Mouse (Mus musculus): Measurements from ENCODE around the gene Srp68.

The Srp68 gene

DNA sequence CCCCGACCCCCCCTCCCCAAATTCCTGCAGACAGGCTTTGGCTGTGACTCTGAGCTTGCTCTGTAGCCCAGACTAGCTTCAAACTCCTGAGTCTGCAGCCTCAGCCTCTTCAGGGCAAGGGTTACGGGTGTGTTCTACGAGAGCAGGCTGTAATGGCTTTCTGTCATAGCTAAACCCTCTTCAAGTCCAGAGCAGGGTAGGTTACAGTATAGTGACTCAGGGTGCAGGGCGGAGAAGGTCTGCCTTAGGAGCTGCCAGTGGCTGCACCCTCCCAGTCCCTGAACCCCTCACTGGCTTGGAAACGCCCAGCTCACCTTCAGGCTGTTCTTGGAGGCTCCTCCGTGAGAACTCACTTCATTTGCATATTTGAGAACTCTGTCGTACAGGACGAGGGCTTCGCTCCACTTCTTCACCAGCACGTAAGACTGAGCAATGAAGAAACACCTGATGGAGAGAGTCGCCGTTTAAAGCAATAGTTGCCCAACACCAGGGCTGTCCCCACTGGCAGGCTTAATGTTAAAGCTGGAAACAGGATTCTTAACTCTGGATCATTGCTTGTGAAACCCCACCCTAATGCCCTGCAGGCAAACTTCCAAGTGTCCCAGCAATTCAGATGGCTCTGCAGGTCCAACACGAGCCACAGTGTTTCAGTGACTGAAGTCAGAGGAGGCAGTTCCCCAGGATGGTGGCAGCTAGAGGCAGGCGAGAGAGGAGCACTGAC is 26.4 kb downstream of the Srp68 start:
- no peak for DNase-seq (ENCODE audit: low spot score)

DNA sequence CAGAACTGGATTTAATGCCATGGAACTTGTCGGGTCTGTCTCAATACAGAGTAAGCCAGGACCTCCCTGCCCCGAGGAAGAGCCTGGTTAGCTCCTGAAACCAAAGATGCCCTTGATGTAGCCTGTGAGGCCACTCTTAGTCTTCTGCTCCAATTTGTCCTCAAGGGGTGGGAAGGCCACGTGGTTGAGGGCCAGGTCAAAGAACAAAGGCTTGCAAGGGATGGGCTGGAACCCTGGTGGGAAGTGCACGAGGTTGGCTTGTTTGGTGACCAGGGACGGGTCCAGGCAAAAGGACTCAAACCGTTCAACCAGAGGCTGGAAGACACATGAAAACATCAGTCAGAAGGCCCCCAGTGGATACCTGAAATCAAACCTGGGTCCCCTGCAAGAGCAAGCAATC is 28.4 kb downstream of the Srp68 start:
- DNase-seq (ENCODE audit: low spot score): no peak

DNA sequence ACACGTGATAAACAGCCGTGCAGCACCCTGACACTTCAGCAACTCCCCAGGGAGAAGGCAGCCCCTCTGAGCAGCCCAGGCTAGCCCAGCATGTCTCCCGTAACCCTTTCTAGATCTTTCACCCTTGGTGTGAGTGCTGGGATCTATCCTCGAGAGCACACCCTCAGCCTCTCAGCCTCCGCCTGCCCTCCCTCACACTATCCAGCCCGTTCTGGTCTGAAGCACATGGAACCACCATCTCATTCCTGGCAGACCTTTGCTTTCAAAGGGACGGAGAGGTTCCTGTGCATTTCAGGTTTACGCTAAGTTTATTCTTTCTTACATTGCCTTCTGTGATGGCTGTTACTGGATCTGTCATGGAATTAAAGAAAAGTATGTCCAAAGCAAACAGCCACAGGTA is 29.4 kb downstream of the Srp68 start:
- DNase-seq (ENCODE audit: low spot score): no peak

DNA sequence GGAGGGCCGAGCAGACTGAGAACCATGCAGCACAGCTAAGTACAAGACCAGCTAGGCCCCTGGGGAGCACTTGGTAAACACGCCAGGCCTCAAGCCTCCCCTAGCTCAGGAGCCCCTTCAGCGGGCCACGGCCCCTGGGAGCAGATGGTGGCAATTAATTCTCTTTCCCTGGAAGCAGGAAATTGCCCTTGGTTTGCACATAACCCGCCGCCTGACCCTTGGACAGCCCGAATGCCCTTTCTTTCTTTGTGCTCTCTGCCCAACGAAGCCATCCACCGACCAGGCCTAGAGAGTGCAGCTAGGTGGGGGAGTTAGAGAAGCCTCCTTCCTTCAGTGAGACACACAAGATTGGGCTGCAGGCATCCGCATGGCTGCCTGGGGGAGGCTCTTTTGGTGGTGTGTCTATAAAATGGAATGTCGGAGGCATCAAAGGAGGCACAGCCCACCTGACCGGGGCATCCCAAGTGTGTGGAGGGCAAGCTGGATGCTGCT is 32.2 kb downstream of the Srp68 start:
- no peak for DNase-seq (ENCODE audit: low spot score)

DNA sequence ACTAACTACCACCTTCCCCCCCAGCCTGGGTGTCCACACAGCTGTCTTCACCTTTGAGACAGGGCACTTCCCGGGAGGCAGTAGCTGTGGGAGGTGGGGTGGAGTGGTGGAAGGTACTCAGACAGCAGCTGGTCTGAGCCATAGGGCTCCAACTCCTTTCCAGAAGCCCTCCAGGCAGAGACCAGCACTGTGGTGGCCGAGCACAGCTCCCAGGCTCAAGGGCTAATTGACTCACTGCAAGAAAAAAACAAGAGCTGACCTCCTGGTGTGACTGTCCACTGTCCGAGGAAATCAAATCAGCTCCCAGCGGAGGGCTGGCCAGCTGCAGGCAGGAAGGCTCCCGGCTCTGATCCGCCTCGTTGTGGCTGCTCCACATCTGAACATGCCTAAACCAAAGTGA is 34.2 kb downstream of the Srp68 start:
- DNase-seq (ENCODE audit: low spot score): no peak

DNA sequence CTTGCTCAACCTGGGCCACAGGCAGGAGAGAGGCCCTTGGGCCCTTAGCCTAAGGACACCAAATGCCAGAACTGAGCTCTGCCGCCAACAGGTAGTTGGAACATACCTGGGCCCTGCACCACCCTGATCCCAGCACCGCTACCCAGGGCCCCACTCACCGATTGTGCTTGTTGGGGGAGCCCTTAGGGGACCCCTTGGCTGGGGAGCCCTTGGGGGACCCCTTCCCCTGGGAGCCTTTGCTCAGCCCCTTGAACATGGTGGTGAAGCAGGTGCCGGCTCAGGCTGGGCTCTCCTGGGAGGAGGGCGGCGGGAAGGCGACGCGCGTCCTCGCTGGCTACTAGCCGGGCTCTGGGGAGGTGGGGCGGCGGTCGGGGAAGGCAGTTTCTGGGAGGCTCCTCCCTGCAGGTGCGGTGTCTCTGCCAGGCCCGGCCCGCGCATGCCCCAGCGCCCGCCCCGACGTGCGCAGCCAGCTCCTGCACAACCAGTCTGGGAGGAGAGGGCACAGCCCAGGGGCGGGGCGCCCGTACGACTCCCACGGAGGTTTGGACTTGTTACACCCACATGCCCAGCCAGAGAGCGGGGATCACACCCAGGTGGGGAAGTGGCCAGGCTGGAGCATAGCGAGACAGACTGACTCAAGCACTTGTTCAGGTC is 36.1 kb downstream of the Srp68 start, which contains the start of gene Evpl:
Gene Evpl (minus strand): TSS at position 336 of the 654 bp plus-strand sequence.
- DNase-seq (ENCODE audit: low spot score): peak; percentile 65

DNA sequence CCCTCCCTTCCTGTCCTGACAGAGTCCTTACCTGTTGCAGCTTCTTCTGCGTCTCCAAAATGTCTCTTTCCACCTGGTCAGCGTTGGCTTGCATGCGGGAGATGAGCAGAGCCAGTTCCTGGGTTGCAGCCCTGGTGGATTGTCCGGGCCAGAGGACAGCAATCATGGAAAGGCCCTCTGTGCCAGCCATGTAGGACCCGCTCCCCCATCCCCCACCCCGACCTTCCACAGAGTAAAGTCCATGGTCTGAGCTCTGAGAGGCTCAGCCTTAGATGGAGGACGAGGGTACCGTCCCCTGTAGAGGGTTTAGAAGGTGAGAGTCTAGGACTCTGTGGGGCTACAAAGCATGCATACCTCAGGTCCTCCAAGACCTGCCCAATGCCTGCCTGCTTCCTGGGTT is 39.1 kb downstream of the Srp68 start:
- no peak for DNase-seq (ENCODE audit: low spot score)

DNA sequence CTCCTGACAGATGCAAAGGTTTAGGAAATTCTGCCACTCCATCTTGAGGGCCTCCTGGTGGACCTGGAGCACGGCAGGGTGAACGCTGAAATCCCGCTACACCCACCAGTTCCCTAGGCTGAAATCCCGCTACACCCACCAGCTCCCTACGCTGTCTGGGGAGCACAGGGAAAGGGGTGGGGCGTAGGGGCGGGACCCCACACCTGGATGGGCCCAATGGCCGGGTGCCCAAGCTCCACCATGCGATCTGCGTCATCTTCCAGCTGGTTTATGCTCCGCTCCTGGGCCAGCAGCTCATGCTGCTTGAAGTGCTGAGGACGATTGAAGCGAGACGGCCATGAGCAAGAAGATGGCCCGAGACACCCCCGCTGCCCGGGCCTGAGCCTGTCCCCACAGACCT is 41.6 kb downstream of the Srp68 start:
- DNase-seq (ENCODE audit: low spot score): no peak

DNA sequence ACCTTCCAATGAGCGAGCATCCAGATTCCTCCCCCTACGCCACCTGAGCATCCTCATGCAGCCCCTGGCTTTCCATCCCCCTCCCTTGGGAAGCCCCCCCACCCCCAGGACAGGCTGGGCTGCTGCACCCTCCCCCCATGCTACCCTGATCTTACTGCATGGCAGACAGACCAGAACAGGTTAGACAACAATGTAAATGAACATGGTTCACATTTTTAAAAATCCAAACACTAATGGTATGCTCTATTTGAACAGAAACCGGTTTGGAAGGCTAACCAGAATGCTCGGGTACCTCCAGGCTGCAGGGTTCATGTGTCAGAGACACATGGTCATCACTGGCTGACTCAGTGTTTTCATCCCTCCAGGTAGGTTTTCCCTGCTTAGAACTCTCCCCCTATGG is 45.3 kb downstream of the Srp68 start:
- DNase-seq (ENCODE audit: low spot score): no peak

DNA sequence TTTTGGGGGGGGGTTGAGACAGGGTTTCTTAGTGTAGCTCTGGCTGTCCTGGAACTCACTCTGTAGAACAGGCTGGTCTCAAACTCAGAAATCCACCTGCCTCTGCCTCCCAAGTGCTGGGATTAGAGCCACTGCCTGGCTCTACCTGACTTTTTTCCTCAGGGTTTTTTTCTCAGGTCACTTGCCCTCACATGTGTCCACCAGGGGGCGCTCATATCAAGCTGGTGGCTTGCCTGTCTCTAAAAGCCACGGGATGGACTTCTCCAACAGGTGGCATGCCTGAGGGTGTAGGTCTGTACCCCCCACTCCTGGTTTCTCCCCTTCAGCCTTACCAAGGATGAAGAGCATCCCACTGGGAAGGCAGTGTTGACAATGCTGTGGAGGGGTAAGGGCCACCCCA is 47.6 kb downstream of the Srp68 start:
- DNase-seq (ENCODE audit: low spot score): peak; percentile 95

DNA sequence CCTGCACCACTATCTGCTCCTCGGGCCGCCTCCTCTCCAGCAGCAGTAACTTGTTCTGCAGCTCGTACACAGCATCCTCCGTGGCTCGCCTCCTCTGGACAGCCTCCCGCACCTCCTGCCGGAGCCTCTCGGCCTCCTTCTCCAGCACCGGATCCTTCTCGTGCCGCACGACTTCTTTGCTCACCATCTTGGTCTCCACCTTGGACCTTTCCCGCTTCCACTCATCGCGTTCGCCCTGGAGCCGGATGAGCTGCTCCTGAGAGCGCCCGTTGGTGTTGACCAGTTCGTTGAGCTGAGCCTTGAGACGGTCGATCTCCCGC is 51.3 kb downstream of the Srp68 start:
- DNase-seq (ENCODE audit: low spot score): no peak

DNA sequence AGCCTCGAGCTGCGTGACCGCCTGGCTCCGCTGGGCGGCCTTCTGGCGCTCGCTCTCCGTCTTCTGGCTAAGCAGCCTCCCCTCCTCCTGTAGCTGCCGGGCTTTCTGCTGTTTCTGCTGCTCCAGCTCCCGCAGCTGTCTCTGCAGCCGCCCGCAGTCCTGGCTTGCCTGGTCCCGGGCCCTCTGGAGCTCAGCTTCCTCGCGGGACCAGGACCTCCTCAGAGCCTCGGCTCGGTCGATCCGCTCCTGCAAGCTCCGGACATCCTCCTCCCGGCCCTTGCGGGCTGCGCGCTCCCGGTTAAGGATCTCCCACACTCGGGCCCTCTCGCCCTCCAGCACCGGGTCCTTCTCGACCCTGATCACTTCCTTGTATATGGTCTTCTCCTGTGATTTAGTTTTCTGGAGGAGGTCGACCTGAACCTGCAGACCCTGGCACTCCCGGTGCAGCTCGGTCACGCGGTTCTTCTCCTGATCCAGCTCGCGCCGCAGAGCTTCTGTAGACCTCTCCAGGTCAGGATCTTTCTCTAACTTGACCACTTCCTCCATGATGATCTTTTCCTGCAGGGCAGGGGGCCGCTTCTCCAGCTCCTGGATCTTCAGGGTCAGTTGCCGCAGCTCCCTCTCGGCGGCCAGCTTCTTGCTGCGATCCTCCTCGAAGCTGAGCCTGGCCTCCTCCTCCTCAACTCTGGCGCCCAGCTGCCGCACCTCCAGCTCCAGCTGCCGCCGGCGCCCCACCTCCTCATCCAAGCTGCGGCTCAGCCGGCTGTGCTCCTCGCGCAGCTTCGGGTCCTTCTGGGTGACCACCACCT is 51.9 kb downstream of the Srp68 start:
- no peak for DNase-seq (ENCODE audit: low spot score)

DNA sequence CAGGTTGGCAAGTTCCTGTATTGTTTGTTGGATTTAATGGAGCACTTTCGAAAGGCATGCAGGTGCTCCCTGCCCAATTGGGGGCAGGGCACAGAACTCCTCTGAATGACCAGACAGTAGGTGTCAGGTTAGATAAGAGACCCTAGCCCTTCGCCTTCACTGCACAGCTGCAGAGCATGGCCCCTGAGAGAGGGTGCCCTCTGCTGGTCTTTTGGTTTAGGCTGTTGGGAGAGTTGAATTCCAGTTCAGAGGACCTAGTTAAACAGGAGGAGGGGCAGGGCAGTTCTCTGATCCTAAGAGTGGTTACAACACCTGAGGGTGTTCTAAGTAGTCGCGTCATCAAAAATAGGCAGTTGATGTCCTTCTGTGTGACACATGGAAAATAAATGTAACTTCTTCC is 54.1 kb downstream of the Srp68 start:
- DNase-seq (ENCODE audit: low spot score): peak; percentile 74

DNA sequence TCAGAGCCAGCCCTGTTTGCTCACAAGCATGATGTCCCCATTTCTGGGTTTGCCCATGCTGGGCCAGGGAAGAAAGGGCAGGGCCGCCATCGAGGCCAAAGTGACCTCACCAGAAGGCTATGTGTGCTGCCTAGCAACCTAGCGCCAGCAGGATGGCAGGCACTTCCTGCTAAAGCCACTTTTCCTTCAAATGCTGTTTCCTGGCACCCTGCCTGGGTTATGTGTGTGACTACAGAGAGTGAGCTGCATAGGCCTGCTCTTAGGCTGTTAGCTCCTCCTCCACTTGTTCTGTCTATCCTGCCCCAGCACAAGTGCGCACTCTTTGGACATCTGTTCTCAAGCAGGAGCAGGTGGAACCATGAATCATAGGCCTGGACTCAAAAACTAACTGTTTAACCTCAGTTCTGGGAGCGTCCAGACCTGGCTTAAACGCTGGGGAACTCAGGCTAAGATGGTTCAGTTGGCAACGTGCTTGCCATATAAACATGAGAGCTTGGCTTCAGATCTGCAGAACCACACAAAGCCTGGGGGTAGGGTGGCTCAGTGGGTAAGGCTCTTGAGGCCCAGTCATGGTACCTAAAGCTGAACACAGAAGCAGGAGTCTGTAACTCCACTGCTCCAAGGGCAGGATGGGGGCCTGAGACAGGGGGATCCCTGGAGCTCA is 55.1 kb downstream of the Srp68 start:
- peak; percentile 83 for DNase-seq (ENCODE audit: low spot score)

DNA sequence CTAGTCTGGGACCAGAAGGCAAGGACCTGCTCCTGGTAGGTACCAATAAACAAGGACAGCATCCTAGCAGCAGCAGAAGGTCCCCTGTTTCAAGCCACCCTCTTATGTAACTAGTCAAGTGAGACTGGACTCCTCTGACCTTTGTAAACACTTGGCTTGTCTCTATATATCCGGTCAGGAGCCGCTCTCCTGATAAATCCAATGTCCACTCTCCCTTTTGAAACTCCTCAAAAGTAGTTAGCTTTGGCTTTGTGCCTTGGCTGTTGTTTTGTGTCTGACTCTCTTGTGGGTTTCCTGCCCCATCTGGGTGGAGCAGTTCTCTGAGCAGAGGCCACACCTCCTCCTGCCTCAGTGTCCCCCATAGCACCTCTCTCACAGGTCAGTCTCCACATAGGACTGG is 55.8 kb downstream of the Srp68 start:
- no peak for DNase-seq (ENCODE audit: low spot score)

DNA sequence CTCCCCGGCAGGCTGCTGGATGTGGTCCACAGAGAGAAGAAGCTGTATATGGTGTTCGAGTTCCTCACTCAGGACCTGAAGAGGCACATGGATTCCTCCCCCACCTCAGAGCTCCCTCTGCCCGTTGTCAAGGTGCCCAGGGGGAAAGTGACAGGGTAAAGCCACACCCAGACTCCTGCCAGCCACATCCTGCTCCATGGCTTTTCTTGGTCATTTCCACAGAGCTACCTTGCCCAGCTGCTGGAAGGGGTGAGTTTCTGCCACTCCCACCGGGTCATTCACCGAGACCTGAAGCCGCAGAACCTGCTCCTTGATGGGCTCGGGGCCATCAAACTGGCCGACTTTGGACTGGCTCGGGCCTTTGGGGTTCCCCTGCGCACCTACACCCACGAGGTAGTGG is 57.5 kb downstream of the Srp68 start:
- peak; percentile 42 for DNase-seq (ENCODE audit: low spot score)

DNA sequence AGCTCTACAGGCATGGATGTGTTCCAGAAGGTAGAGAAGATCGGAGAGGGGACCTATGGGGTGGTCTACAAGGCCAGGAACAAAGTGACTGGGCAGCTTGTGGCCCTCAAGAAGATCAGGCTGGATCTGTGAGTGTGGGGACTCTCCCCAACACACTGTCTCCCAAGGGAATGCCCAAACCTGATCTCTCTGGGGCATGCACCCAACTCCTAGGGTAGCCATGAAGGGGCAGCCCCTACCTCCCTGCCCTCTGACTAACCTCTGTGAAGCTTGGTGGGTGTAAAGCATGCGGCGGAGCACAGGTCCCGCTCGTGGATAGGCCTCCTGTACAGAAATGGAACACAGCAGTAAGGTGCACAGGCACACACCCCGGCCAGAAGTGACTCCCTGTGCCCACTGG is 58.0 kb downstream of the Srp68 start:
- DNase-seq (ENCODE audit: low spot score): no peak

DNA sequence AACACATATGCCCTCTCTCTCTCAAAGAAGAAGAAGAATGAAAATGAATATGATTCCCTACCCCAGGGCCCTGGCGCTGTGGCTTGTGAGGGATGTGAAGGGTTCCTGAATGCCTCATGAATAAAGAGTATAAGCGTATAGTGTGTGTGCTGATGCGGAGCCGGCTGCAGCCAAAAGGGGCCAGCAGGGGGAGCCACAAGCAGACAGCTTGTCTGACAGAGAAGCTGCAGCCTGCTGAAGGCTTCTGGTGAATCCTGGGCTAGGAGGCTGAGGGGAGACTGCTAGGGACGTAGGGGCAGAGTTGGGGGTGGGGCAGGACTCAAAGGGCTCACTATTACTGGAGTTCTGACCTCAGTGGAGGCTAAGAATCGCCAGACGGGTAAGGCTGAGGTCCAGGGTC is 58.8 kb downstream of the Srp68 start:
- DNase-seq (ENCODE audit: low spot score): no peak

DNA sequence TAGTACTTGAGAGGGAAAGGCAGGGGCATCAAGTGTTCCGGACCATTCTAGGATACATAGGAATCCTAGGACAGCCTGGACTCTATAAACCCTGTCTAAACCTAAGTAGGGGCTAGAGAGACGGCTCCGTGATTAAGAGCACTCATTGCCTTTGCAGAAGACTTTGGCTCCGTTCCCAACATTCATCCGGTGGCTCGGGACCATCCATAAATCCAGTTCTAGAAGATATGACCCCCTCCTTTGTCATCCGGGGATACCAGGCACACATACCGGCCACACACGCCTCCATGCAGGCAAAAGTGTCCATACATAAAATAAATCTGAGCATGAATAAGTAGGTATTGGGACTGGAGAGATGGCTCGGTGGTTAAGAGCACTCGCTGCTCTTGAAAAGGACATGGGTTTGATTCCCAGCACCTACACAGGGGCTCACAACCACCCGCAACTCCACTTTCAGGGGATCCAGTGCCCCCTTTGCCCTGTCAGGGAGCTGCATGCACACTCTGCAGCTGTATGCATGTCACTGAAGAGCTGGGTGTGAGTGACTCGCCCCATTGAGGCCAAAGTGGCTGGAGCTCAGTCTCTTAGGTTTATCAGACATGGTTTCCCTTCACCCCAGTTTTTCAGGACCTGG is 60.0 kb downstream of the Srp68 start:
- DNase-seq (ENCODE audit: low spot score): no peak

DNA sequence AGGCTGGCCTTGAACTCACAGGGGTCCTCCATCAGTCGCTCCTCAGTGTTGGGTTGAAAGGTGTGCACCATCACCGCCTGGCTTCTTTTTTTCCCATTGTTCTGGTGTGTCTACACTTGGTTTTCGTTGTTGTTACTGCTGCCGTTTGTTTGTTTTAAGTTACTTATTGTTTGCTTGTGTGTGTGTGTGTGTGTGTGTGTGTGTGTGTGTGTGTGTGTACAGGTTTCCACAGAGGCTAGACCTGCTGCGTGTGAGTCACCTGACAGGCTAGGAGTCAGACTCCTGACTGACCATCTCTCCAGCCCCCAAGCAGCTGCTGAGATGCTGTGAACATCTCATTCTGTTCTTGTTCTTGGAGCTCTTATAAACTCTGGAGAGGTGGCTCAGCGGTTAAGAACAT is 61.2 kb downstream of the Srp68 start:
- DNase-seq (ENCODE audit: low spot score): no peak

DNA sequence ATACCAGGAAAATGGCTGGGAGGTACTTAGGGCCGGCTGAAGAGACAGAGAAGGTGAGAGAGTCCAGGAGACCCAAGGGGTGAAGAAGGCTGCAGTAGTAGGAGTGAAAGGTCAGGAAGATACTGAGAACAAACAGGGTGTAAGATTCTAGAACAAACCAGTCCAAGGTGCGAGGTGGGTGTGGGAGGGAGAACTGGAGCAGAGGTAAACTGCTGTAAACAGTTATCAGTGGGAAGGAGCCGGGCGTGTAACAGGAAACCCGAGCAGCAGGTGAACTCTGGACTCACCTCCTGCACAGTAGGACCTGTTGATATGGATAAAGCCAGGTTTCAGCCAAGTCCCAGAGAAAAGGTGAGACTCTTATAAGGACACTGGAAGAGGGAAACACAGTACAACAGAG is 63.3 kb downstream of the Srp68 start:
- DNase-seq (ENCODE audit: low spot score): no peak

DNA sequence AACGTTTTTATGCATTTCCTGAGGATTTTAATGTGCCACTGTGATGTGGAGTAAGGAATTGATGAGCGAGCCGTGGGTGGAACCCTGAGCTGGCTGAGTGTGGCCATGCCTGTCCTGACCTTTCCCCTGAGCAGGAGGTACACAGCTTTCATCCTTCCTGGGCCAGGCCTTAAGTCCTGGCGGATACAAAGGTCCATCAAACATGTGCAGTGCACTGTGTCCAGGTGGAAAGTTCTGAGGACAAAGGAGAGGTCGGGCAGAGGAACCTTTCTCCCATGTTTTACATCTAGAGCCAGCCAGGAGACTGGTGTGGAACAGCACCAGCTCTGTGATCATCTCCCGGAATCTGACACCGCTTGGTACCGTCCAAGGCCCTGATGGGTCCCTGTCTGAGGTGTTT is 64.8 kb downstream of the Srp68 start:
- DNase-seq (ENCODE audit: low spot score): no peak
